Mouse (Mus musculus): ENCODE measurements at regions not wholly inside any gene's neighbourhood (a gene's known extent, or its start where the extent isn't known, plus 50 kb on each side); places are given as distances from the start of the nearest gene placed in this dataset.

DNA sequence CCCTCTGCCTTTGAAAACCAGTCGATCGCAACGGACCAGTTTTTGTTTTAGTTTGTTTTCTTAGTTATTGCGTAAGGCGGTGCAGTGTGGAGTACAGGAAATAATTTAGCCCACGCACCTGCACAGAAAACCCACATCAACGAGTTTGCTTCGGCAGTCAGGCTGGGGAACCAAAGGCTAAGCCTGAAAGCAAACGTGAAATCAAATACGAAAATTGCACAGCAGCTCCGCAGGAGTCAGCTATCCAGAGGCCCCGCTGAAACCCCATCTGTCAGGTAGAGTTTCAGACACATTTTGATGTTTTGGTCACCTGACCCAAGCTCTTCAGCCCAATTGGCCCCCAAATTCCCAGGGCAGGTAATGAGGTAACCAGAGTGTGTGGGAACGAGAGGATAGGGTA lies 435.6 kb upstream of the Atp11b start:
- H3K4me3 ChIP-seq (ENCODE audit: low read depth, low read length): no peak overlapping the region
- no peaks in the 10 kb centered on the region for H3K27me3 ChIP-seq (ENCODE audit: control insufficient read depth, insufficient read depth, low read length)
- TF ChIP-seq POLR2A (IDR thresholded peaks at IDR 0.05; ENCODE audit: low read depth, low read length): no peak
- no peak for TF ChIP-seq CTCF (IDR thresholded peaks at IDR 0.05; ENCODE audit: extremely low read depth, insufficient read length, insufficient replicate concordance, low read depth, low read length)
- H3K27ac ChIP-seq (ENCODE audit: insufficient read depth, low read depth, low read length): no peak overlapping the region
- 45% methylated on average over 13 of the region's 13 CpGs for WGBS
- no peaks in the 10 kb centered on the region for H3K4me1 ChIP-seq (ENCODE audit: control insufficient read depth, insufficient read depth, insufficient read length, low read length)
- H3K36me3 ChIP-seq (ENCODE audit: control insufficient read depth, insufficient read depth, low read length): no peaks in the 10 kb centered on the region

DNA sequence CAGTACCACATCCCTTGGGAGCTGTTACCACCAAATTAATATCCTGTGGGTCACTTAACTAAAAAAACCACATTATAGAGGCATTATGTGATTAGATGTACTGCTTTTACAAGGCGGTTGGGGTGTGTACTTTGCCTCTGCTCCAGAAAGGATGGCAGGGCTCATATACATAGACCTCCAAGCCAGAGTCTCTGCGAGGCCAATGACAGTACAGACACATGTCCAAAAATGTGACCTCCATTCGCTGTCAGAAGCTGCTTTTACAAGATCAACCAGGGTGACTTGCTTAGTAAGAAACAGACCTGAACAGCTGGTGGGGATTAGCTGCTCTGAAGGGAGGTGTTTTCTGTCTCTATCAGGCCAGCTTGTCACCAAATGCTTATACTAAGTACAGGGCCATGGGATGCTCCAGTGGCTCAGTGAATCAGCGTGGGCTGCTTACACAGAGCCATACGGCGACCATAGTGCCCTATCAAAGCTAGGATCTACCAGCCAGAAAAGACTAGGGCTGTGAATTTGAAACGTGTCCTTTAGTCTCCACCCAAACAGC lies 433.0 kb upstream of the Atp11b start:
- Histone ChIP-seq H3K27ac (ENCODE audit: insufficient read depth, low read depth, low read length) (no peak overlapping the region), H3K4me3 (ENCODE audit: low read depth, low read length) (no peak overlapping the region), H3K36me3 (ENCODE audit: control insufficient read depth, insufficient read depth, low read length) (no peaks in the 10 kb centered on the region), H3K27me3 (ENCODE audit: control insufficient read depth, insufficient read depth, low read length) (no peaks in the 10 kb centered on the region), H3K4me1 (ENCODE audit: control insufficient read depth, insufficient read depth, insufficient read length, low read length) (no peaks in the 10 kb centered on the region)
- 65% methylated on average over 7 of the region's 7 CpGs for WGBS
- no peak for TF ChIP-seq POLR2A (IDR thresholded peaks at IDR 0.05; ENCODE audit: low read depth, low read length)
- no peak for TF ChIP-seq CTCF (IDR thresholded peaks at IDR 0.05; ENCODE audit: extremely low read depth, insufficient read length, insufficient replicate concordance, low read depth, low read length)

DNA sequence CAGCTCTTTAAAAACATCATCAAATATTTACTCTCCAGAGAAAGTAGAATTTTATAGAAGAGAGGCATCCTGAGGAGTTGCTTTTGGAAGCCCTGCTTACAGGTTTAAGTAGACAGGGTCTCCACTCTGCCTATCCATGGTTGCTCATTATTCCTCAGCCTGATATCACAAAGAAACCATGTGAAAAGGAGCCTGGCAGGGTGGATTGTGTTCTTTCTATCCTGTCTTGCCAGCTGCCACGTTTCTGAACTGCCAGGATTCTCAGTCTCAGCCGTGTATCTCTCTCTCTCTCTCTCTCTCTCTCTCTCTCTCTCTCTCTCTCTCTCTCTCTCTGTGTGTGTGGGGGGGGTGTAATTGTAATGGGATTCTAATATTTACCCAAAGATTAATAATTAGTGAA lies 431.9 kb upstream of the Atp11b start:
- Histone ChIP-seq H3K36me3 (ENCODE audit: control insufficient read depth, insufficient read depth, low read length) (no peaks in the 10 kb centered on the region), H3K27ac (ENCODE audit: insufficient read depth, low read depth, low read length) (no peak overlapping the region), H3K27me3 (ENCODE audit: control insufficient read depth, insufficient read depth, low read length) (no peaks in the 10 kb centered on the region), H3K4me3 (ENCODE audit: low read depth, low read length) (no peak overlapping the region), H3K4me1 (ENCODE audit: control insufficient read depth, insufficient read depth, insufficient read length, low read length) (no peaks in the 10 kb centered on the region)
- WGBS: 38% methylated on average over 2 of the region's 2 CpGs
- TF ChIP-seq CTCF (IDR thresholded peaks at IDR 0.05; ENCODE audit: extremely low read depth, insufficient read length, insufficient replicate concordance, low read depth, low read length) (no peak), POLR2A (IDR thresholded peaks at IDR 0.05; ENCODE audit: low read depth, low read length) (no peak)

DNA sequence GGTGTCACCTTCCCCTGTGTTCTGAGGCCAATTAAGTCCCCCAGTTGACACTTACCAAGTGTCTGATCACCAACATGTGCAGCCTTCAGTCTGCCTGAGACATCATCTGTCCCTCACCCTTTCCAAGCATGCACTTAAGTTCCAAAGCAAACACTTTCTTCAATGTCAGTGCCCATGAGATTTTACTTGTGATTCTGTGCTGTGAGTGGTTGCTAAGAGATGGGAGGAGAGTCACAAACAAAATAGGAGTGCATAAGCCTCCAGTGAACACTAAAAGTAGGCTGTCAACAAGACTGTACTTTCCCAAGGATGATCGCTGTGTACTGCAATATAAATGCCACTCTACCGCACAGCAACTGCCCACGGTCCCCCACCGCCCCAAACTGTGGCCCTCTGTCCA lies 431.0 kb upstream of the Atp11b start:
- Histone ChIP-seq H3K27me3 (ENCODE audit: control insufficient read depth, insufficient read depth, low read length) (no peaks in the 10 kb centered on the region), H3K4me1 (ENCODE audit: control insufficient read depth, insufficient read depth, insufficient read length, low read length) (no peaks in the 10 kb centered on the region), H3K27ac (ENCODE audit: insufficient read depth, low read depth, low read length) (no peak overlapping the region), H3K4me3 (ENCODE audit: low read depth, low read length) (no peak overlapping the region), H3K36me3 (ENCODE audit: control insufficient read depth, insufficient read depth, low read length) (no peaks in the 10 kb centered on the region)
- WGBS: 77% methylated on average over 4 of the region's 4 CpGs
- TF ChIP-seq CTCF (IDR thresholded peaks at IDR 0.05; ENCODE audit: extremely low read depth, insufficient read length, insufficient replicate concordance, low read depth, low read length): no peak
- no peak for TF ChIP-seq POLR2A (IDR thresholded peaks at IDR 0.05; ENCODE audit: low read depth, low read length)

DNA sequence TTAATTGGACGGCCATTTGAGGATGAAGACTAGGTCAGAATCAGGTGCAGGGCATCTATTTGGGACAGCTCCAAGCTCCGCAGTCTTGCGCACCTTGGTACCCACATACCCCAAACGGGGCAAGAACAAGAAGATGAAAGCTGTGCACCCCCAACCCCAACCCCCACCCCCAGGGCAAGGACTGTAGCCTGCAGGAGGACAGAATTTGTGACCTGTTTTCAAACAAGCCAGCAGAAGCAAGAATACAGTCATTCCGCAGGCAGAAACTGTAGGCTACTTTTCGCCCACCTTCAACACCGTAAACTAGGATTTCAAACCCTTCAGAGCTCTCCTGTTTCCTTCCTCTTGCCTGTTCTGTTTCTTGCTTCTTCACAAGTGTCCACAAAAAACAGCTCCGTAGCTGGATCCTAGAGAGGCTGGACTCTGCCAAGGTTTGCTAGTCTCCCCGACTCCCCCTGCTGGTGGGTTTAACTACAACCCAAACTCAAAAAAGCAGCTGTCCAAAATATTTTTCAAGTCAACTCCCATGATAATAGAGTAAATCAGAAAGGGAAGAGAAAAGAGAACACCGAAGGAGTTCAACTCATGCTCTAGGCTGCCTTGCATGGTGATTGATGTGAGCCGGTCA lies 430.3 kb upstream of the Atp11b start:
- H3K36me3 ChIP-seq (ENCODE audit: control insufficient read depth, insufficient read depth, low read length): no peaks in the 10 kb centered on the region
- 67% methylated on average over 11 of the region's 11 CpGs for WGBS
- no peaks in the 10 kb centered on the region for H3K4me1 ChIP-seq (ENCODE audit: control insufficient read depth, insufficient read depth, insufficient read length, low read length)
- TF ChIP-seq POLR2A (IDR thresholded peaks at IDR 0.05; ENCODE audit: low read depth, low read length): no peak
- peak; percentile 26; the same call in 1 of the 2 replicates for TF ChIP-seq CTCF (IDR thresholded peaks at IDR 0.05; ENCODE audit: extremely low read depth, insufficient read length, insufficient replicate concordance, low read depth, low read length)
- H3K27ac ChIP-seq (ENCODE audit: insufficient read depth, low read depth, low read length): no peak overlapping the region
- H3K4me3 ChIP-seq (ENCODE audit: low read depth, low read length): no peak overlapping the region
- H3K27me3 ChIP-seq (ENCODE audit: control insufficient read depth, insufficient read depth, low read length): no peaks in the 10 kb centered on the region

DNA sequence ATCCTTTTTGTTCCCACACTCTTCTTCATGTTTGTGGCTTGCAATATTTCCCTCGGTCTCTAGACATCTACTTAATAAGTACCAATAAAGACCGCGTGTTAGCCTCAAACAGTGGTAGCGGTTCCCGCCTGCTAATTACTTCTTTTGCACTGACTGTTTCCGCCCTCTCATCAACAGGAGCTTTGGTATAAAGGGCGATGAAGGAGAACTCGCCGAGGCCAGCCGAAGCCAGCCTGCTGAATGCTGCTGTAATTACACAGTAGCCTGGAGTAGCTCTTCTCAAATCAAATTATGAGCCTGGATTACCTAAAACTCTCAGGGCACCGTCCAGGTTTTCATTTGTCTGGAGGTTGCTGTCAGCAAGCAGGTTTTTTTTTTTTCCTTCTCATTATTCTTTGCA lies 429.7 kb upstream of the Atp11b start:
- TF ChIP-seq CTCF (IDR thresholded peaks at IDR 0.05; ENCODE audit: extremely low read depth, insufficient read length, insufficient replicate concordance, low read depth, low read length) (no peak), POLR2A (IDR thresholded peaks at IDR 0.05; ENCODE audit: low read depth, low read length) (no peak)
- WGBS: 69% methylated on average over 11 of the region's 11 CpGs

DNA sequence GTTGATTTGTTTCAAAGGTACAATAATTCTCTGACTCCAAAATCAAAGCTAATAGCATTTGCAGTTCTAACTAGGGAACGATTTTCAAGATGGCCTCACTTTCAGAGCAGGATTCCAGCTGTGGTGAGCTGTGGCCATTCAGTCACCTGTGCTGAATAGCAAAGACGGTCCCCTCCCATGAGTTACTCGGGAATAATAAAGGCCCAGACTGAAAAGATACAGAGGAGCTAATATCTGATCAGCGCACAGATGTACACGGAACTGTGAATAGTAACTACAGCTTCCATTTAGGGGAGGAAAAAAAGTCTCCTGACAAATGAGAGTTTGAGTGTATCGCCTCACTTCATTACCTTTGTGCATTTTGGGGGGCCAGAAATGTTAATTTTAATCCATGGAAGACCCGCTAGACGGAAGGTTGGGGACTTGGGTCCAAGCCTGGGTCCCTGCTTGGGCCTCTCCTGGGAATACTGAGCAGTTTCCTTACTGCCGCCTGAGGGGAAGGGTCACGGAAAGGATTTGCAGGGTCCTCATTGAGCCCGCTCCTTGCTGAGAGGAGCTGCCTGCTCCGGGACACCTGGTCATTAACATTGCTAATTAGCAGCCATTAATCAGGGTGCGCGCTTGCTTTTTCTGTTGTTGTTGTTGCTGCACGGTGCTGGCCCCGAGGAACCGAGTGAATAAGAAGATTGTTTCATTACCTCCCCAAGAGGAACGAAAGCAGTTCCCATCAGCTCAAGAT lies 421.2 kb upstream of the Atp11b start:
- Histone ChIP-seq H3K4me3 (ENCODE audit: low read depth, low read length) (no peak overlapping the region), H3K36me3 (ENCODE audit: control insufficient read depth, insufficient read depth, low read length) (no peaks in the 10 kb centered on the region), H3K4me1 (ENCODE audit: control insufficient read depth, insufficient read depth, insufficient read length, low read length) (no peaks in the 10 kb centered on the region), H3K27ac (ENCODE audit: insufficient read depth, low read depth, low read length) (no peak overlapping the region), H3K27me3 (ENCODE audit: control insufficient read depth, insufficient read depth, low read length) (no peaks in the 10 kb centered on the region)
- no peak for TF ChIP-seq POLR2A (IDR thresholded peaks at IDR 0.05; ENCODE audit: low read depth, low read length)
- 44% methylated on average over 18 of the region's 18 CpGs for WGBS

More for the DNA sequence above, 429.7 kb upstream of the Atp11b start:
- Histone ChIP-seq H3K4me1 (ENCODE audit: control insufficient read depth, insufficient read depth, insufficient read length, low read length) (no peaks in the 10 kb centered on the region), H3K4me3 (ENCODE audit: low read depth, low read length) (no peak overlapping the region), H3K36me3 (ENCODE audit: control insufficient read depth, insufficient read depth, low read length) (no peaks in the 10 kb centered on the region), H3K27ac (ENCODE audit: insufficient read depth, low read depth, low read length) (no peak overlapping the region), H3K27me3 (ENCODE audit: control insufficient read depth, insufficient read depth, low read length) (no peaks in the 10 kb centered on the region)
